Mouse (Mus musculus) C2C12 (cell line): ENCODE measurements around the gene Tsga10ip. TPM values are rescaled to one million over a fixed set of nuclear protein-coding genes. Genes with fewer than 3 reads are reported as not detected.

Source experiments
- H3K27me3 ChIP-seq: one replicate; pipeline ENCODE4 v1.6.1; 2011; ENCODE audit not compliant: control insufficient read depth, insufficient read depth, insufficient read length
- H3K36me3 ChIP-seq: one replicate; pipeline ENCODE4 v1.6.1; 2011; ENCODE audit not compliant: control insufficient read depth, insufficient read depth
- H3K4me3 ChIP-seq: one replicate; pipeline ENCODE4 v1.5.1; 2011; ENCODE audit warnings: mild to moderate bottlenecking, control low read depth; ENCODE audit not compliant: poor library complexity, insufficient read depth, severe bottlenecking
- H3K79me2 ChIP-seq: one replicate; pipeline ENCODE4 v1.6.1; 2011; ENCODE audit not compliant: control insufficient read depth, insufficient read depth
- H3K79me3 ChIP-seq: one replicate; pipeline ENCODE4 v1.6.1; 2011; ENCODE audit warnings: low read depth, control low read depth
- H3ac ChIP-seq: one replicate; pipeline ENCODE3; 2011; ENCODE audit warnings: low read depth; ENCODE audit not compliant: control insufficient read depth, insufficient read length
- CEBPB ChIP-seq: IDR thresholded peaks from one replicate; pipeline ENCODE4 v1.6.1; 2011; ENCODE audit warnings: low read depth, mild to moderate bottlenecking, control low read depth, moderate library complexity
- CTCF ChIP-seq: IDR thresholded peaks from one replicate; pipeline ENCODE4 v1.5.1; 2011; ENCODE audit not compliant: control insufficient read depth, insufficient read depth, insufficient read length
- FOSL1 ChIP-seq: IDR thresholded peaks from one replicate; pipeline ENCODE4 v1.8.0; 2011; ENCODE audit warnings: mild to moderate bottlenecking, low read length; ENCODE audit not compliant: poor library complexity, insufficient read depth, severe bottlenecking
- MAX ChIP-seq: IDR thresholded peaks from one replicate; pipeline ENCODE4 v1.6.1; 2011; ENCODE audit warnings: mild to moderate bottlenecking, control low read depth
- MYOD1 ChIP-seq: IDR thresholded peaks from one replicate; pipeline ENCODE4 v1.6.1; 2011; ENCODE audit warnings: low read depth; ENCODE audit not compliant: control insufficient read depth, insufficient read length
- MYOG ChIP-seq: IDR thresholded peaks from one replicate; pipeline ENCODE4 v1.6.1; 2011; ENCODE audit not compliant: control insufficient read depth, insufficient read length; ENCODE audit errors: extremely low read depth
- USF1 ChIP-seq: IDR thresholded peaks from one replicate; pipeline ENCODE4 v1.6.1; 2011; ENCODE audit warnings: low read depth, mild to moderate bottlenecking, control low read depth, moderate library complexity
- polyA plus RNA-seq: library from polyadenylated mRNA; unstranded; fragments of >200 nt; fragmentation: generic; extraction: Trizol; gene quantifications from one replicate; pipeline ENCODE4 v1.2.1, GENCODE M21; 2012; ENCODE audit warnings: missing spikeins

The Tsga10ip gene
- polyA plus RNA-seq, 1 experiment, result 0.02 TPM

DNA sequence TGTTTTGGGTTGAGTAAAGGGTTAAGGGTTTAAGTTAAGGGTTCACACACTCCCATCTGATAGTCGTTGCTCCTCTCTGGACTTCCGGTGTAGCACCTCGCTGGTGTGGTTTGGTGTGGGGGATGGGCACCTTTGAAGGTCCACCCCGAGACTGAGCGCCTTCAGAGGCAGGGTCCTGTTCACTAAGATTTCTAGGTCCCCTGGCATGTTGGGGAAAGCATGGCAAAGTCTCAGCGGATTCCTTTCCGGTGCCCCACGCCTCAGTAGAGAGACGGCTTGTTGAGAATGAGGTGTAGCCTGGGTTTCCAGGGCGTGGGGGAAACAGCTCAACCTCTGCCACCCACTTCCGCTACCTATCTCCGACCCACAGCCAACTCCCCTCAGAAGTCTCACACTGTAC lies 12.7 kb downstream of the Tsga10ip start:
- H3ac ChIP-seq, result peak overlapping the region; percentile 72
- H3K27me3 ChIP-seq, result no peaks in the 10 kb centered on the region
- H3K79me3 ChIP-seq, result peaks cover 37% of the 10 kb centered on the region
- H3K79me2 ChIP-seq, result peaks cover 56% of the 10 kb centered on the region
- TF ChIP-seq CTCF (no peak), USF1 (no peak), MYOD1 (no peak), MAX (no peak), CEBPB (no peak), MYOG (no peak), FOSL1 (no peak)
- peaks cover 14% of the 10 kb centered on the region for H3K36me3 ChIP-seq
- H3K4me3 ChIP-seq, result peak overlapping the region; percentile 91

DNA sequence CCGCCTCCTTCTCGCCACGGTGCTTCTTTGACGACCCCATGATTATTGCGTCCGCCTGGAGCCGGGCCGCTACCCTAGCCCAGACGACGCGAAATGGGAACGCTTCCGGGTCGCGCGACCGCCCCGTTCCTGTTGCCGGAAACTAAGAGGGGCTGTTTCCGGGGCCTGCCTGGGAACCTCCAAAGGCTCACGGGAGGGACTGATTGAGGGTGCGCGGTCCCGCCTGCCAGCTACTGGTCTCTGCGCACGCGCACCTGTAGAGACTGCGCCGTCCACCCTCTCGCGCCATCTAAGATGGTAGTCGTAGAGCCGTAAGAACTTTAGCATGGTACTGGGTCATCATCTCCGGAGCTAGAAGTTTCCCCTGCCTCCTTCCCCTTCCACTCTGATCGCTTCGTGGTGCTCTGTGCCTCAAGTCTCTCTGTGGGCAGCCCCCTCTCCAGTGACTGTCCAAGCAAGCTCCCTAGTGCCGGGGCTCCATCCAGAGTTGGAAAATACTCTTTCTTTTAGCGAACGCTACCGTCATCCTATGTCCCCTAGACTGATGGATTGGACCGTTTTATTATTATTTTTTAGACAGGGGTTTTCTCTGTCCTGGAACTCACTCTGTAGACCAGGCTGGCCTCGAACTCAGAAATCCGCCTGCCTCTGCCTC lies 13.6 kb downstream of the Tsga10ip start, which contains the start of gene Sart1:
Sart1 (minus strand) TSS at position 116 of the 655 bp plus-strand sequence.
- no peak for TF ChIP-seq MYOG
- no peak for TF ChIP-seq USF1
- no peak for TF ChIP-seq CEBPB
- TF ChIP-seq MYOD1, result no peak
- no peak for TF ChIP-seq MAX
- TF ChIP-seq FOSL1, result no peak
- no peak for TF ChIP-seq CTCF
- peaks cover 63% of the 10 kb centered on the region for H3K79me2 ChIP-seq
- peaks cover 23% of the 10 kb centered on the region for H3K36me3 ChIP-seq
- H3K27me3 ChIP-seq, result no peaks in the 10 kb centered on the region
- H3K4me3 ChIP-seq, result peak within 1 kb of the TSS; percentile 91
- H3K79me3 ChIP-seq, result peaks cover 37% of the 10 kb centered on the region
- H3ac ChIP-seq, result peak within 1 kb of the TSS; percentile 98

DNA sequence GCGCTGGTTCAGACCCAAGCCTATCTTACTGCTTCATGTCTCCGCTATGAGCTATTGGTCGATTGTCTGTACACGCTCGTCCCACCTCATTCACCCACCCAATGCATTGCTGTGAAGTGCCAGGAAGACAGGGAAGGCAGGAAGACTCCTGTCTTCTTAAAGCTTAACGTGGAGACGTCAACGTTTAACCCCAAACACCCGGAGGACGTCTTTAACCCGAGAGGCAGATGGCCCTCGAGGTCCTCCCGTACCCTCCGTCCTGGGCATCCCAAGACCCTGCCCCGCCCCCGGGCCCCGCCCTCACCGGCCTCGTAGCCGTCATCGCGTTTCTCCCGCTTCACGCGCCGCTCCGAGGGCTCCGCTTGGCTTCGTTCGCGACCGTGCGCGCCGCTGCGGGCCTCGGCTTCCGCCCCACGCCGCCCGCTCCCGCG lies 14.3 kb downstream of the Tsga10ip start:
- no peak for TF ChIP-seq USF1
- TF ChIP-seq MYOD1, result no peak
- no peak for TF ChIP-seq CTCF
- no peak for TF ChIP-seq MAX
- no peak for TF ChIP-seq CEBPB
- TF ChIP-seq FOSL1, result no peak
- TF ChIP-seq MYOG, result no peak
- Histone ChIP-seq H3ac (peak overlapping the region; percentile 98), H3K4me3 (peak overlapping the region; percentile 91), H3K79me2 (peaks cover 63% of the 10 kb centered on the region), H3K79me3 (peaks cover 37% of the 10 kb centered on the region), H3K36me3 (peaks cover 30% of the 10 kb centered on the region), H3K27me3 (no peaks in the 10 kb centered on the region)

DNA sequence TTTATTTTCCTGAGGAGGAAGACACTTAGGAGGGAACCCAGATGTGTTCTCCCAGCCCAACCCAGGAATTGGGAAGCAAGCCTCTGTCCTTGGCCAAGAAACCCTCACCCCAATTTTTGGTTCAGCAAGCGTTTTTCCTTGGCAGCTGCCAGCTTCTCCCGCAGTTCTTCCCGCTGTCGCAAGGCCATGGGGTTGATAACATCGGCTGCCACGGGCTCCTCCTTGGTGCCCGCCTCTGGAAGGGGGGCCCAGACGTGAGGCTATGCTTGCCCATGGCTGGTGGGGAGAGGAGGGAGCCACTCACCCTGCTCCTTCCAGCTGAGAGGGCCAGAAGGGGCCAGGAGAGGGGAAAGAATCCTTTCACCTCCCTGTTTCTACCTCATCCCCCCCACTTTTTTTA lies 17.6 kb downstream of the Tsga10ip start:
- no peak for TF ChIP-seq CEBPB
- TF ChIP-seq USF1, result no peak
- no peak for TF ChIP-seq MAX
- no peak for TF ChIP-seq FOSL1
- TF ChIP-seq CTCF, result no peak
- no peak for TF ChIP-seq MYOD1
- no peak for TF ChIP-seq MYOG
- Histone ChIP-seq H3K4me3 (no peak overlapping the region), H3K36me3 (peaks cover 63% of the 10 kb centered on the region)

DNA sequence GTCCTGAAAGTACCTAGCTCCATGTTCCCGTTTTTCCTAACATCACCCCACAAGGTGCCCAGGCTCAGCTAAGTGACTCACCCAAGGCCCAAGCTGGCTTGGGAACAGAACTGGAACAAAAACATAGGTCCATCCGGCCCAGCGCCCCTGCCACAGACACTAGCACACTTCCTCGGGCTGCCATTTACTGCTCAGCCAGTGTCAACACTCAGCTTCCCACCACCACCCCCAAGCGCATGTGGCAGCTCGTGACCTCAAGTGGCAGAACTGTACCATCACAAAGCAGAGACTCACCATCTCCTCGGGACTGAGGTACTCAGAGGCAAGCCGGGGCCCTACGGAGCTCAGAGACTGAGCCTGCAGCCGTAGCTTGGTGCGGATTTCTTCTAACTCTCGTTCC lies 19.0 kb downstream of the Tsga10ip start:
- H3K27me3 ChIP-seq, result no peaks in the 10 kb centered on the region
- TF ChIP-seq MYOG, result no peak
- TF ChIP-seq USF1, result no peak
- no peak for TF ChIP-seq CEBPB
- TF ChIP-seq MAX, result no peak
- no peak for TF ChIP-seq MYOD1
- no peak for TF ChIP-seq CTCF
- no peak for TF ChIP-seq FOSL1
- peaks cover 76% of the 10 kb centered on the region for H3K36me3 ChIP-seq
- no peak overlapping the region for H3K4me3 ChIP-seq
- H3K79me2 ChIP-seq, result peaks cover 44% of the 10 kb centered on the region
- H3K79me3 ChIP-seq, result peaks cover 29% of the 10 kb centered on the region
- no peak overlapping the region for H3ac ChIP-seq

More for the DNA sequence above, 17.6 kb downstream of the Tsga10ip start:
- Histone ChIP-seq H3ac (no peak overlapping the region), H3K27me3 (no peaks in the 10 kb centered on the region), H3K79me2 (peaks cover 58% of the 10 kb centered on the region), H3K79me3 (peaks cover 37% of the 10 kb centered on the region)
